Mouse (Mus musculus) erythroblast, embryonic 14.5 days (primary cell): Measurements from ENCODE around the gene Olfr859. TPM values are rescaled to one million over a fixed set of nuclear protein-coding genes. Genes with fewer than 3 reads are reported as not detected.
"Not testable (repeated sequence)": the region's sequence is repeated elsewhere in the genome, so short reads cannot be mapped to it uniquely, and the experiment has no call there.

Experiments used
- H3K27me3 ChIP-seq: 2 replicates; pipeline ENCODE4 v1.6.1; 2012; ENCODE audit warnings: inconsistent platforms; ENCODE audit not compliant: control insufficient read depth
- H3K36me3 ChIP-seq: 2 replicates; pipeline ENCODE4 v1.6.1; 2012; ENCODE audit warnings: mild to moderate bottlenecking, inconsistent platforms; ENCODE audit not compliant: control insufficient read depth
- H3K4me1 ChIP-seq: 2 replicates; pipeline ENCODE4 v1.6.1; 2012; ENCODE audit warnings: inconsistent platforms; ENCODE audit not compliant: control insufficient read depth
- H3K4me3 ChIP-seq: replicated peaks from 2 replicates; pipeline ENCODE3; 2012; ENCODE audit warnings: moderate library complexity, mild to moderate bottlenecking, inconsistent platforms
- H3K9me3 ChIP-seq: 2 replicates; pipeline ENCODE4 v1.6.1; 2012; ENCODE audit warnings: low read length, inconsistent platforms, mixed read lengths; ENCODE audit not compliant: control insufficient read depth
- GATA1 ChIP-seq: IDR thresholded peaks from 2 replicates; pipeline ENCODE4 v1.6.1; 2012; ENCODE audit warnings: low read length, inconsistent platforms, mixed read lengths
- TAL1 ChIP-seq: IDR thresholded peaks from 3 replicates; pipeline ENCODE4 v1.6.1; 2012; ENCODE audit warnings: low read length, inconsistent platforms, mixed read lengths
- polyA plus RNA-seq: library from polyadenylated mRNA; stranded (reverse); fragments of >175 nt; gene quantifications from 2 replicates; pipeline ENCODE4 v1.2.3, GENCODE M21; 2012

Olfr859 gene
- polyA plus RNA-seq: 0.01 TPM in 1 of 2 replicates, not detected in the other

DNA sequence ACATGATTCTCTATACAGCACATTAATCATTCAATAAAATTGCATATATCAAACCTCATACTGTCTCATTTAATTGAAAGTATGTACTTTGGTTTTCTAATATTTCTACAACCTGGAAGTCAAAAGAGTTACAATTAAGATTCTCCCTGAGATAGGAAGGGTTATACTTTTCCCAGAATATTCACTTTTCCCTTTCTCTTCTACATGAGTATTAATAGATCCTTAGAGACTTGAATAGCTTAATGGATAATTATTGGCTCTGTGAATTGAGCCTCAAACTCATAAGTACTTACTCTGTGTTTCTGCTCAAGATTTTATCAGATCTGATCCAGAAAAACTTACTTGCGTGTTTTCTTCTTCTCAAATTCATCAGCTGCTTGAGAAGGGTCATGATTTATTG, at the start of gene Olfr859:
Gene Olfr859, plus strand, starts transcription at position 301 of the 400 bp plus-strand sequence.
- H3K4me1 ChIP-seq, H3K4me3 ChIP-seq, H3K36me3 ChIP-seq, H3K9me3 ChIP-seq, H3K27me3 ChIP-seq: not testable (repeated sequence)

DNA sequence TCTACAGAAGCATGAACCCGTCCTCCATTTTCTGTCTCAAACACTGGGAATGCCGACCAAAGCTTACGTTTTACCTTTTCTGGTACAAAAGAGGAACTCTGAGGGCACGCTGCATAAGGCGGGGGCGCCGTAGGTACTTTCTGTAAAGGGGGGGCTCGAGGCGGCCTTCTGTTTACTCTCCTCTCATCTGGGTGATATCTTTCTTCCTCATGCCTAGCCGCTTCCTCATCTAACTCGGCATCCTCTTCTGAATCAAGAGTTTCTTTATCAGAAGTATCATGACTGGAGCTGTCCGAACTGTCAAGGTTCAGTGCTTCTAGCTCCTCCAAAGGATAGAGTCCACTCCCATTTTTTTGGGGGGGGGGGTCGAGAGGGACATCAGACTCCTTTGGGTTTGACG, 35.6 kb upstream of the Olfr859 start:
- H3K27me3 ChIP-seq: no peaks in the 10 kb centered on the region

DNA sequence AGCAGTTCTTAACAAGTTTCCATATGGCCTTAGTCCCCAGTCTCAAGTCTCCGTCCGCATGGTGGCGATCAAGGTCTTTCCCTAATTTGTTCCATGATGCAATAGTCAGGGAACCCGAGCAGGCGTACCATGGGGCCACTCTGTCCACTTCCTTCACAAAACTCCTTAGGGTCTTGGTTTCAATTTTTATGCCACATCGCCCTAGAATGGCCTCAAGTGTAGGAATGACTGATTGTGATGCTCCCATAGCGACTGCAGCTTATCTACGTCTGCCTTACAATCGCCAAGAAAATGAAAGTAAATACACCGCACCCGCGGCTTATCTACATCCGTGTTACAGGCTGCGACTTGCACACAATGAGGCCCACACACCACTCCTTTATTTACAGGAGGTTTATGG, 35.0 kb upstream of the Olfr859 start:
- Histone ChIP-seq H3K36me3 (no peaks in the 10 kb centered on the region), H3K27me3 (no peaks in the 10 kb centered on the region), H3K4me3 (no peak overlapping the region), H3K4me1 (no peaks in the 10 kb centered on the region), H3K9me3 (peaks cover 45% of the 10 kb centered on the region)
- TF ChIP-seq TAL1: no peak
- TF ChIP-seq GATA1: no peak

More for the DNA sequence above, 35.6 kb upstream of the Olfr859 start:
- peaks cover 51% of the 10 kb centered on the region for H3K9me3 ChIP-seq
- no peaks in the 10 kb centered on the region for H3K4me1 ChIP-seq
- no peak overlapping the region for H3K4me3 ChIP-seq
- TF ChIP-seq GATA1 (no peak), TAL1 (no peak)
- H3K36me3 ChIP-seq: no peaks in the 10 kb centered on the region

DNA sequence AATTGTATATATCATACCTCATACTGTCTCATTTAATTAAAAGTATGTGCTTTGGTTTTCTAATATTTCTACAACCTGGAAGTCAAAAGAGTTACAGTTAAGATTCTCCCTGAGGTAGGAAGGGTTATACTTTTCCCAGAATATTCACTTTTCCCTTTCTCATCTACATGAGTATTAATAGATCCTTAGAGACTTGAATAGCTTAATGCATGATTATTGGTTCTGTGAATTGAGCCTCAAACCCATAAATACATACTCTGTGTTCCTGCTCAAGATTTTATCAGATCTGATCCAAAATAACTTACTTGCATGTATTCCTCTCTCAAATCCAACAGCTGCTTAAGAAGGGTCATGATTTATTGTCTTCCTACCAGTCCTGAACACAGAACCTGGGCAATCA, 24.7 kb upstream of the Olfr859 start, which contains the start of gene Olfr58:
Gene Olfr58, plus strand, starts transcription at position 301 of the 400 bp plus-strand sequence.
- peaks cover 6% of the 10 kb centered on the region for H3K9me3 ChIP-seq
- no peaks in the 10 kb centered on the region for H3K36me3 ChIP-seq
- H3K27me3 ChIP-seq: no peaks in the 10 kb centered on the region
- TF ChIP-seq GATA1 (no peak), TAL1 (no peak)
- H3K4me1 ChIP-seq: no peaks in the 10 kb centered on the region
- no peak within 1 kb of the TSS for H3K4me3 ChIP-seq

DNA sequence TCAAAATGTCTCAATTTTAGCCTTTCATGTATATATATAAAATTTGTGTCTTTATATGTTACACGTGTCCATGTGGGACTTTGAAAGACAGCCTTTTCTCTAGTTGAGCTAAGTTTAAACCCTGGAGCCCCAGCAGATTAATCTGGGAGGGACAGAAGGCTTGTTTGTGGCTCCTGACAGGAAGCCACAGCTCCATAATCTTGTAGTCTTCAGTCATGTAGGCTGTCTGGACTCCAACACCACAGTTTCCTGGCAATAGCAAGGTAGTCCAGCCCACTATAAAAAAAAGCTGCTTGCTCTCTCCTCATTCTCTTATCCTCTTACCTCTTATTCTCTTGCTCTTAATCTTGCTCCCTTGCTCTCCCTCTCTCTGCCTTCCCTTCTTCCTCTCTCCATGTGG, 1.7 kb upstream of the Olfr859 start:
- no peaks in the 10 kb centered on the region for H3K36me3 ChIP-seq
- no peaks in the 10 kb centered on the region for H3K27me3 ChIP-seq
- TF ChIP-seq TAL1 (no peak), GATA1 (no peak)
- H3K4me3 ChIP-seq: no peak overlapping the region
- no peaks in the 10 kb centered on the region for H3K9me3 ChIP-seq
- H3K4me1 ChIP-seq: no peaks in the 10 kb centered on the region

DNA sequence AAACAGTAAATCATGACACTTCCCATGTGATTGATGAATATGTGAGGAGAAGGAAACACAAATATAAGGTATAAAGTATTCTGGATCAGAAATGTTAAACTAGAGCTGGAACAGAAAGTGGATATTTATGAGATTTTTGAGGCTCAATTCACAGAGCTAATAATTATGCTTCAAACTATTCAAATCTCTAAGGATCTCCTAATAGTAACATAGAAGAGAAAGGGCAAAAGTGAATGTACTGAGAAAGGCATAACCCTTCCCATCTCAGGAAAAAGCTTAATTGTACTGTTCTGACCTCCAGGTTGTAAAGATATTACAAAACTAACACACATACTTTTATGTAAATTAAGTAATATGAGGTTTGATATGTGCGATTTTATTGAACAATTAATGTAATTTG, 44.9 kb downstream of the Olfr859 start, which contains the start of gene Olfr860:
Gene Olfr860, minus strand, starts transcription at position 101 of the 400 bp plus-strand sequence.
- H3K4me1 ChIP-seq: no peaks in the 10 kb centered on the region
- no peaks in the 10 kb centered on the region for H3K27me3 ChIP-seq
- no peak for TF ChIP-seq GATA1
- TF ChIP-seq TAL1: no peak
- H3K9me3 ChIP-seq: no peaks in the 10 kb centered on the region
- no peaks in the 10 kb centered on the region for H3K36me3 ChIP-seq
- H3K4me3 ChIP-seq: no peak within 1 kb of the TSS

Other genes starting within 250 kb of the Olfr859 start
- not detected in 2 replicates for gene Olfr854, start 237.5 kb upstream of the Olfr859 start, polyA plus RNA-seq
- not detected in 2 replicates for gene Olfr855, start 222.3 kb upstream of the Olfr859 start, polyA plus RNA-seq
- 0.02 TPM in 1 of 2 replicates, not detected in the other for gene Zfp317, start 182.8 kb upstream of the Olfr859 start, polyA plus RNA-seq
- gene Olfr857, start 95.5 kb upstream of the Olfr859 start, polyA plus RNA-seq: not detected in 2 replicates
- gene Olfr58, start 24.6 kb upstream of the Olfr859 start, polyA plus RNA-seq: 0.01 TPM in 1 of 2 replicates, not detected in the other
- not detected in 2 replicates for gene Olfr860, start 44.8 kb downstream of the Olfr859 start, polyA plus RNA-seq
- gene Olfr862, start 83.1 kb downstream of the Olfr859 start, polyA plus RNA-seq: not detected in 2 replicates
- 0.01 TPM in 1 of 2 replicates, not detected in the other for gene Olfr77, start 112.0 kb downstream of the Olfr859 start, polyA plus RNA-seq
- gene Olfr866, start 223.1 kb downstream of the Olfr859 start, polyA plus RNA-seq: not detected in 2 replicates